Mouse (Mus musculus): ENCODE measurements around the gene Slc36a1.

Slc36a1 gene

DNA sequence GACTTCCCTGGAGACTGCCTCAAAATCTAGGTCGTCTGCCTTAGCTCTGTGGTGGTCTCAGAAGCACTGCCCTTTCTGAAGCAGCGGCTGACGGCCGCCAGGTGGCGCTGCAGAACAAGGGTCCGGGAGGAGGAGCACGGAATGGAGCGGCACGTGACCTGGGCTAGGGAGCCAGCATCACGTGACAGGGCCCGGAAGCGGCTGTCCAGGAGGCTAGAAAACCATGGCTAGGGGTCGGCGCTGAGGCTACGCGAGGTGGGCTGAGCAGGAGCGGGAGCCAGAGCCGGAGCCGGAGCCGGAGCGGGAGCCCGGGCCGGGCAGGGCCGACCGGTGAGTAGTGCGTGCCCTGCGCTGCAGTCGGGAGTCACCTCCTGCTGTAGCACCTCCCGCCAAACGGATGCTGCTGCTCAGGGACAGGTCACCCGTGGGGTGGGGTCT lies at the start of gene Slc36a1:
Gene Slc36a1 (plus strand): TSS at position 192 of the 438 bp plus-strand sequence.
- DNase-seq (ENCODE audit: low spot score in 2 of 2), result peak; percentile 90 to 91

DNA sequence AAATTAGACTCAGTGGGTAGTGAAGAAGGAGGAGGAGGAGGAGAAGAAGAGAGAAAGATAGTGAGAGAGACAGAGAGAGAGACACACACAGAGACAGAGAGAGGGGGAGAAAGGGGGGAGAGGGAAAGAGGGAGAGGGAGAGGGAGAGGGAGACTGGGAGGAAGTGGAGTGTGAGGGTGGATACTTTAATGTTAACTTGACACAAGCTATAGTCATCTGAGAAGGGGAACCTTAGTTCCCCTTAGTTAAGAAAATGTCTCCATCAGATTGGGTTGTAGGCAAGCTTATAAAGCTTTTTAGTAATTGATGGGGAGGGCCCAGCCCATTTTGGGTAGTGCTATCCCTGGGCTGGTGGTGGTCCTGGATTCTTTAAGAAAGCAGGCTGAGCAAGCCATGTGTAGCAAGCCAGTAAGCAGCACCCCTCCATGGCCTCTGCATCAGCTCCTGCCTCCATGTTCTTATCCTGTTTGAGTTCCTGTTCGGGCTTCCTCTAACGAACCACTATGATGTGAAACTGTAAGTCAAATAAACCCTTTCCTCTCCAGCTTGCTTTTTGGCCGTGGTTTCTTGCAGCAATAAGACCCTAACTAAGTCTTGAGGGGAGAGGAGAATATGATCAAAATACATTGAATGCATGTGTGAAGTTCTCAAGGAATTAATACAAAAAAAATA lies 49.6 kb upstream of the Slc36a1 start:
- no peak for DNase-seq (ENCODE audit: low spot score in 2 of 2)

DNA sequence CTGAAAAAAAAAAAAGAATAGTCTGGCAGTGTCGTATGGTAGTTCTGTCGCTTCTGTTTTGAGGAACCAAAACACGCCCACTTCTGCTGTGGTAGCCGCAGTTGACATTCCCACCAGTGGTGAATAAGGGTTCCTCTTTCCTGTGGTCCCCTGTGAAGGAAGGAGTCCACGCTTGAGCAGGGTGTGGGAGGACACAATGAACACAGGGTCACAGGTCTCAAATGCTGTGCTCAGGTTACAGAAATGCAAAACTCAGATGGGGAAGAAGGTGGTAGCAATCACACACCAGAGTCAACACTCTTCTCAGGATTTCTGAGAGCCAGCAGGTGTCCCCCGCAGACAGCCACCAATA lies 49.1 kb upstream of the Slc36a1 start:
- DNase-seq (ENCODE audit: low spot score in 2 of 2), result no peak

DNA sequence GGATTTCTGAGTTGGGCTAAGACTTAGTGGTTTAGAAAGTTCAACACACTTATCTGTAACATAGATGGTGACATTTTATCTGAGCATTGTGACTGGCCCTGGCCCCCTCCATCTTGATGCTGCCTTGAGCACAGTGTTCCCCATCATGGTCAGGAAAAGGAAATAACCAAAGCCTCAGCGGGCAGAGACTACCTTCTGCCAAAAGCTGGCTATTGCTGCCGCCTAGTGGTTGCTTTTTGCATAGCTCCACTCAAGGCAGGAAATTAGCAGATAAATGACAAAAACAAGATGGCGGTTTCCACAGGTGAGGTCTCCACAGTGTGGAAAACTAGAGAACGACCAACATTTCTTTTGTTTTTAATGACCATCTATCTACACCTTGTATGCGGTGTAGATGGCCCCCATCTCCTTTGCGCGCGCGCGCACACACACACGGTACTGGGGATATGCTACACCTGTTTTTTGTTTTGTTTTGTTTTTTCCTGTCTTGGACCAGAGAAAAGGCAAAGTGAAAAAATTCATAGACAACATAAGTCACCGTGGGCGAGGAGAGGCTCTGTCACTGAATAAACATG lies 45.3 kb upstream of the Slc36a1 start:
- DNase-seq (ENCODE audit: low spot score in 2 of 2), result peak; percentile 53 to 63

DNA sequence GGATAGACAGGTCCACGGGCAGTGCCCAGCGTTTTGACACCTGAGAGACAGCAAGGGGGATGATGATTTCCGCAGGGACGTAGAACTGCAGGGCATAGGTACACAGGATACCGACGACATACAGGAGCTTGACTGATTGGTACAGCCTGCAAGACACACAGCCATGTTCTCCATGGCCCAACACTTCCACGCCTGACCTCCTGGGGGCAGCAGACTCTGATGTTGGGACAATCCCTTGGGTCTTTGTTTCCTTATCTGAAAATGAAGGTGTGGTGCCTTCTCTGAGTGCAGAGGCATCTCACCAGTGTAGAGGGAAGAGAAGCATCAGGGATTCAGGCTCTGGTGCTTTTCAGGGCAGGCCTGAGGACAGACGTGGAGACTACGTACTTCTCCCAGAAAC lies 41.5 kb upstream of the Slc36a1 start:
- peak; percentile 25 to 46 for DNase-seq (ENCODE audit: low spot score in 2 of 2)

DNA sequence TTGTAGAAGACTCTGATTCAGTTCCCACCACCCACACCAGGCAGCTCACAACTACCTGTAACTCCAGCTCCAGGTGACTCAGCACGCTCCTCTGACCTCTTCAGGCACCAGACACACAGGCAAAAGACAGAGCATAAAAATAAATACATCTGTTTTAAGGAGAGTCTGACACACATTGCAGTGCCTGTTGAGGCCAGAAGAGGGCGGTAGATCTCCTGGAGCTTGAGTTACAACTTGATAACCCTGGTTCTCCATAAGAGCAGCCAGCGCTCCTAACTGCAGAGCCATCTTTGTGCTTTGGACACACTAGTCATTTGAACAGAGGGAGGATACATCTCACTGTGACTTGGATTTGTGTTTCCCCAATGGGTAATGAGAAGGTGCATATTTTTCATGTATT lies 39.4 kb upstream of the Slc36a1 start:
- DNase-seq (ENCODE audit: low spot score in 2 of 2), result peak; percentile 11 to 16

DNA sequence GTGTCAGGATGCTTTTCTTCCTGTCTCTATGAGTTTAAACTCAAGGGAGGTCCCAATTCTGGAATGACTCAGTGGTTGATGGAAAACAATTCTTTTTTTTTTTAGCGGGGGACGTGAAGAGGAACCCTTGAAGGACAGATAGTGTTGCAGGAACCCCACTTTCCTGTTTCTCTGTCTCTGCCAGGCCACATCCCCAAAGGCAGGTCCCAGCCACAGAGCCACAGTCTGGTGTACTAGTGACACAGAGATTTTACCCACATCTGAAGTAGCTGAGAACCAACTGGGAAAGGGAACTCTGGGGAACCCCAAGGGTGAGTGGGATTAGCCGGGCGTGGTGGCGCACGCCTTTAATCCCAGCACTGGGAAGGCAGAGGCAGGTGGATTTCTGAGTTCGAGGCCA lies 38.4 kb upstream of the Slc36a1 start:
- no peak for DNase-seq (ENCODE audit: low spot score in 2 of 2)

DNA sequence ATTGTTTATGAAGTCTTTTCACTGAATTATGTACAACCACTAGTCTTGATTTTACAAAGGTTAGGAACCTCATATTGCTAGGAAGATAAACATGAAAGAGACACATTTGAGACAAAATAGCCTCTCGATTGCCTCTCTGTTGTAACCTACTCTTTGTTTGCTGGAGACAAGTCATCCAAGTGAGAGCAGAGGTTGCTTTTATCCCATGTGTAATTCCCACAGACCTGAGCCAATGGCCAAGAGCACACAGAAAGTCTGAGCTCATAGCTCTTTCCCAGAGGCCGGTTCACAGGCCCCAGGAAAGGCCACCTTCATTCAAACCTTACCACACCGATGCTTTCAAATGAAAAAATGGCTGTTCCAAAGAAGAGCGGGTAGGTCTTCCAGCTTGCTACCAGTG lies 35.6 kb upstream of the Slc36a1 start:
- no peak for DNase-seq (ENCODE audit: low spot score in 2 of 2)

DNA sequence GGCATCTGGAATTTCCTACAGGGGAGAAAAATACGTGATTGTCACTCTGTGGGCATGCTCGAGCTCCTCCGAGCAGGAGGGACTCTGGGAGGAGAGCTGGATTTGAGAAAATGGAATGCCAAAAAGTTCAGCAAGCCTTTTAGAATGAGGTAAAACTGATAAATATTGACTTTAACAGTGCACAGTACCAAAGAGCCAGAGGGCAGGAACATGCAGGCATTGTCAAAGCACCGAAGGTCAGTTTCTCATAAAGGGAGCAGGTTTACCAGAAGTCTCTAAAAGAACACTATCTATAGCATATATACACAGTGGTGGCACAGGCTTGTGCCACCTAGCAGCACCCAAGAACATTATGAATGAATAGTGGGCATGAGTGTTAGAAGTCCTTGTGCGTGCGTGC lies 35.2 kb upstream of the Slc36a1 start:
- DNase-seq (ENCODE audit: low spot score in 2 of 2), result no peak

DNA sequence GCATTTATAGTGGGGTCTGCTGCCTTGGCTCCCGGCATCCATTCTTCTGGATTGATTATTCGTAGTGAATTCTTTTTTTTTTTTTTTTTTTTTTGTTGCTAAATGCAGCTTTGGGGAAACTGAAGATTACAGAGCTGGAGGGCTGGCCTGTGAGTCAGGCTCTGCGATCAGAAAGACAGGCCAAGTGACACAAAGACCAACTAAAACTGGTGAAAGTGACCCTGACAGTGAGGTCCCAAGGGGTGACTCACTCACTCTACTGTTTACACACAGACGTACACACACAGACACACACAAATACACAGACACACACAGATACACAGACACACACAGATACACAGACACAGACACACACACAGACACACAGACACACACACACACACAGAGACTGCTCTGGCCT lies 33.6 kb upstream of the Slc36a1 start:
- DNase-seq (ENCODE audit: low spot score in 2 of 2), result no peak

DNA sequence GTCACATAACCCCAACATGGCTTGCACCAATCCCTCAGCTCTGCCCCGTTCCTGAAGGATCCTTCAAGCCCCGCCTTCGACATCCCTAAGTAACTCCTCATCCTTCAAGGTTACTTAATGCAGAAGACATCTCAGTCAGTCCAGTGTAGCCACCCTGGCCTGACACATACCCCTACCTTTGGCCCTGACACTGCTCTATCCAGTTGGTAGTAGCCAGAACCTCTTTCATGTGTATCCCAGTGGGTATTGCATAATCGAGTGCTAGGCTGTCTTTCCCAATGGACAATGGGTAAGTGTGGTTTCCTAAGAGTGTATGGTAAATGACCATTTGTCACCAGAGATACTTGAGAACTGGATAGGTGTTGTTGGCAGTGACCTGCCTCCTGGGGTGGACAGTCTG lies 25.3 kb upstream of the Slc36a1 start:
- no peak for DNase-seq (ENCODE audit: low spot score in 2 of 2)

DNA sequence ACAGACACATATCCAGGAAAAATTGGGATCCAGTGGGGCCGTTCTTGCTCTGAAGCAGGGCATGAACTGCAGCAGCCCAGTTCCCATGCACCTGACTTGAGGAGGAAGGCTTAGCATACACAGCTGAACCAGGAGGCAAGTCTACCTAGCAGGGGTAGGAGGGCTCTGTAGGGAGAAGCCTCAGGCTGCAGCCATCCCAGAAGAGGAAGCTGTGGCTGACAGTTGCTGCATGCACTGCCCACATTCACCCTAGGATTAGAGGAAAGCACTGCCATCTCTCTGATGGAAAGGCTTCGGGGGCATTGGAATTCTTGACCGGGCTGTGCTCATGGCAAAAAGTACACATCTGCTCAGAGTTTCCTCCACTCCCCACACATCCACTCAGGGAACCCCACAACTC lies 24.3 kb upstream of the Slc36a1 start:
- no peak for DNase-seq (ENCODE audit: low spot score in 2 of 2)

DNA sequence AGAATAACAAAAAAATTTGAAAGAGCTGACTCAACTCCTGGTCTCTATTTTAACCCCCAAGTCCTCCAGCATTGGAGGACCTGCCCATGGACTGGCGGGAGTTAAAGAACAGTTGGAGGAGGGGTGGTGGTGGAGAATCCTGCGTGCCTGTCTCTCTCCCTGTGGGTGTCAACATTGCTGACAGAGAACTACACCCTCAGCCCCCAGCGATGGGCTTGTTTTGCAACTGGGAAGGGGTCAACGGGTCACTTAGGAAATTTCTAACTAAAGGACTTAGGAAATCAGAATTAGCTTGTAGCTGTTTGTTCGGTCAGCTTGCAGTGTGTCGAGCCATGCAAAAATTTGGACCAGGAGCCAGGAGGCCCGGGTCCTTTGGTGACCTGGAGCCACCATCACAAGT lies 21.0 kb upstream of the Slc36a1 start:
- no peak for DNase-seq (ENCODE audit: low spot score in 2 of 2)

DNA sequence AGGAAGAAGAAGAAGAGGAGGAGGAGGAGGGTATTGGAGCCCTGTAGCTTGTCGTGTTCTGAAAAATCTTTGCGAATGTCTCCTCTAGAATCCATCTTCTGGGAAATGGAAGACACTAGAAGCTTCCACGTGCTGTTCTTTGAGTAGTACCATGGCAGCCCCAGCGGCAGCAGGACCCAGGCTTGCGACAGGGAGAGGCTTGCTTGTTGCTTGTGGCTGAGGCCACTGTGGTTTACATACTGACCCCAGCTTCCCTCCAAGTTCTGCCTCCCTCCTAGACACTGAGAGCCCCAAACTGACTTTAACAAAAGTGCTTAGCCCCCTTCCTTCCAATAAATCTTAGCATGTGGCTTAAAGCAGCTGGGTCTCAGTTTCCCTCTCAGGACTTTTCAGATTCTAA lies 19.9 kb upstream of the Slc36a1 start:
- DNase-seq (ENCODE audit: low spot score in 2 of 2), result no peak

DNA sequence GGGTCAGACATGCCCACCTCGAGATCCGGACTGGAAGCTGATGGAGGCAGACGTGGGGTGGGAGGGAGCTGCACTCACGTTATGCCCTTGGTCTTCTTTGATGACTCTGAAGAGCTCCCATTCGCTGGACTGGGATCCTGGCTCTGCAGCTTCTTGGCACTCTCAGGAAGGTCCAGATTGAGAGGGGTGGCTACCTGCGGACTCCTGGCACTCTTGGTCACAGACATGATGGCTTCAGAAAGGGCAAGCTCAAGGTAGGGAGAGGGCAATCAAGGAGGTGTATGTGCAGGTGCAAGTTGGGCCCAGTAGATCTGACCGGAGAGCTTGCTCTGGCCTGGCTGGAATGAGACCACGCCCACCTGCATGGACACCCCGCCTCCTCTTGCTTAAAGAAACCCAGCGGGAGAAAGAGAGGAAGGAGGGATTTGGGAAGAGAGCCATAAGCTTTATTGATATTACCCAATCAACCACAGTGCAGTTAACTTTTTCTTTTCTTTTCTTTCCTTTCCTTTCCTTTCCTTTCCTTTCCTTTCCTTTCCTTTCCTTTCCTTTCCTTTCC lies 19.3 kb upstream of the Slc36a1 start, which contains the start of gene Slc36a2:
Gene Slc36a2 (minus strand): TSS at position 345 of the 559 bp plus-strand sequence.
- no peak for DNase-seq (ENCODE audit: low spot score in 2 of 2)

DNA sequence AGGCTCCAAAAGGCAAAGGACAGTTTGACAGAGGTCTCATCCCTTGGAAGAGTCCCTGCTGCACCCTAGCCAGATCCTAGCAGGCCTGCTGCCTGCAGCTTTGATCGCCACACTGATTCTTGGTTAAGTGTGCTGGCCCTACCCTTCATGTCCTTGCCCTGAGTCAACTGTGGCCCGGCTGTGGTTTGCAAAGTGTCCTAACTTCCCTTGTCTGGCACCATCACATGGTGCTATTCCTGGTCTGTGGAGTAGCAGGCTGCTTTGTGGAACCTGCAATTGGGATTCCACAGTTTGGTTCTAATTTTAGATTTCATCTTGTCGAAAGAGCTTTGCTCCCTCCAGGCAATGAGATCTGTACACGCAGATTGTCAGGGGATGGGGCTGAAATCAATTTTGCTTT lies 16.9 kb upstream of the Slc36a1 start:
- no peak for DNase-seq (ENCODE audit: low spot score in 2 of 2)

DNA sequence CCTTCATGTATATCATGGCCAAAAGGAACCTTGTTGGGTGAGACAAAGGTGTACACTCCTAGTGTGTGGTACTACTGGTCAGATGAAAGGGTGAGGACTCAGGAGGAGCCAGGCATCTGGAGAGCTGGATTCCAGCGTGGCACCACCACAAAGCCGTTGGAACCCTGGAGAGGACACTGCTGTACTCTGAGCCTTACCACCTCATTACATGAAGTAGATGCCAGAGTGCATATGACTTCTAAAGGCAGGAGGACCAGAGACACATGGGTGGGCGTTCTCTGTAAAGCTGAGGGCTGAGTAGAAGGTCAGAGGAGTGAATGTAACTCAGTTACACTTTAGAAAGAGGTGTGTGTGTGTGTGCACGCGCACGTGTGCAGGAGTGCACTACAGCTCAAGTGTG lies 16.4 kb upstream of the Slc36a1 start:
- no peak for DNase-seq (ENCODE audit: low spot score in 2 of 2)

DNA sequence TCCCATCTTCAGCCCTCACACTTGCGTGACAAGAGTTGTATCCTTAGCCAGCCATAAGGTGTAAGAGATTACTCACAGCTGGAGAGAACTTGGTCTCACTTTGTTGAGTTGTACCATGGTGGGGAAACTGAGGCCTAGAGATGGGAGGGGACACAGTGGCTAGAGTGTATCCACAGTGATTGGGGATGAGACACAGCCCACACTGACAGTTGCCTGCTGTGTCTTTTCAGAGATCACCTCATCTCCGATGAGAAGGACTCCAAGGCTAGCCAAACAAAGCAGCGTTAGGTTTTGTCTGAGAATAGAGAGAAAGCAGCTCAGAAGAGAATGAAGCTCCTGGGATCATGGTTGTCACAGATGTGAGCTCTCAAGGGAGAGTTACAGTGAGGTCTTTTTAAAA lies 13.9 kb upstream of the Slc36a1 start:
- no peak for DNase-seq (ENCODE audit: low spot score in 2 of 2)

DNA sequence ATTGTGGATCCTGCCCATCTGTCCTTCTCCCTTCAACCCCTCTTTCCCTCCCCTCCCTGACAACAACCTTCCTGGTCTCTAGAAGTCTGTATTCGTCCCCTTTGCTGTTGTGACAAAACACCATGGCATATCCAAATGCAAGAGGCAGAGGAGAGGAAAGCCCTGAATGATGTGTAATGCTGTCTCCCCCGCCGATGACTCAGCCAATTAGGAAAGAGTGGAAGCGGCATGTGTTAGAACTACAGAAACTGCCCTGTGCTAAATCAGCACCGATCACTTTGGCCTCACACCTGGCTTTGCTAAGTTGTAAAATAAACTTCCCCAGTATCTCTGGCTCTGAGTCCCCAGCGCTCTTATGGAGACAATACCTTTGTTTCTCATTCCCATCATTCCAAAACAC lies 7.1 kb upstream of the Slc36a1 start:
- no peak for DNase-seq (ENCODE audit: low spot score in 2 of 2)

DNA sequence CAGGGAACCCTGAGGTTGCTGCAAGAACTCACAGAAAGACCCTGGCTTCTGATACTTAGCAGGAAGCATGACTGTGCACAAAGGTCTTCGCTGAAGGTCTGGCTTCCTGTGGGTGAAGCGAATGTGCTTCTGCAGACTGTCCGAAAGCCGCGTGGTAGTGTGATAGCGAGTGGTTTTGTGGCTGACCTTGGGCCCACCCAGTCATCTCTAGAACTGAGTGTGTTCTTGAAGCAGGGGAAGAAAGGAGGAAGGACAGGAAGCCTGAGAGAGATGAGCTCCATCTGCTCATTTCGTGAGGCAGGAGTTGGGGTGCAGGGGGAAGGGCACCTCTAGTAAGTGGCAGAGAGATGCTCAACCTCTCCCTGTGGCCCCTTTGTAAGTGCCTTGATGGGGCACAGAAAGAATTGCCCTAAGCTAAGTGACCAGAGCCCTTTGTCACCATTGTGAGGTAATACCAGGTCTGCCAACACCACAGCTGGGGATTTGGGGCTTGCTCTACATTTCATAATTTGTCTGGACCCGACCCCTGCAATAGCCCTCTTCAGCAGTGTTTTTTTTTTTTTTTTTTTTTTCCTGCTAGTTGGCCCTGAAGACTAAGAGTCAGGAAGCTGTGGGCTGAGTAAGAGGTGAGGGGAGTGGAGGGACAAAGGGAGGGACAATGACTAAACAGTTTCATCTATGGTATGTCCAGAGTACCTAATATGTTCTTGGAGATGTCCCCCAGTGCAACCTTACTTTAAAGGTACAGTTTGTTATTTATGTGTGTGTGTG lies 6.2 kb upstream of the Slc36a1 start:
- no peak for DNase-seq (ENCODE audit: low spot score in 2 of 2)

DNA sequence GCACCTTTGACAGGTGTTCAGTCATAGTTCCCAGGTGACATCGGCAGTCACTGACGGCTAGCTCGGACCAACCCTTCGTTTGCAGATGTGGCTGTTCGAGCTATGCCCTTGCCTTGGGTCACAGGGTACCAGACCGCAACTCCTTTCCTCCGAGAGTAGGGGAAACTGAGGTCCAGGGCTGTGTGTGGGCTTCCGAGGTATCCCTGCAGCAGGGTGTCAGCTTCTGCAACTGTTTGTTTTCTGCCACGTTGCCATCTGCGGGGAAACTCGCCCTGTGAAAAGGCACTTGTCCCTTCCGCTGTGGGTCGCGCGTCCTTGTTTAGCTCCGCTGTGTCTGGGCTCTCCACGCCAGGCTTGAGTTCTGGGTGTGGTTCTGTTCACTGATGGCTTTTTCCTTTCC lies 452 bp downstream of the Slc36a1 start:
- DNase-seq (ENCODE audit: low spot score in 2 of 2), result no peak

DNA sequence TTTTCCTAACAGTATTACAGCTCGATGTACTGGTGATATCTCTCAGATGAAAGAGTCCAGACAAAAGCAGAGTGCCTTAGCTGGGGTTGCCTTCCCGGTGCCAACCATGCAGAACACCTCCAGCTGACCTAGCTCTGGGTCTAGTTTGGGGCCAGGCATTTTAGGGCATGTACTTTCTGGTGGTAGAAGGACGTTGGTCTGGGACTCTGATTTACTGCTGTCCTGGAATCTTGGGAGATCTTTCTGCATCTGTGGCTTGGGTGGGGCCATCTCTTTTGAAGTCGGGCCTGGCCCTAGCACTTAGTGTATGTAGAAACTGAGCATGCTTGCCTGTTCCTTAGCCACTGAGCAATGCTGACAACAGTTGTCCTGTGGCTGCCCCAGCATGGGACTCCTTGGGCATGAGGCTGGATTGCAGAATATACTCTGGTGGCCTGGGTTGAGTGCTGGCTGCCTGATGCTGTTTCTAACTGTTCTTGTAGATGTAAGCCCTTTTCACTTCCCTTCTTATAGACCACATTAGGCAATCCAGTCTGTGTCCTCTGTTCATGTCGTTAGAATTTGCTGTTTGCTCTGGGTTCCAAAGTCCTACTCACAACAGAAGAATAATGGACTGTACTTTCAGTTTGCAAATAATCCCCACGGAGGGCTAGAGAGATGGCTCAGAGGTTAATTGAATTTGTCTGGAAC lies 4.0 kb downstream of the Slc36a1 start:
- no peak for DNase-seq (ENCODE audit: low spot score in 2 of 2)

Measured in right cerebral cortex, postnatal 36 days (tissue).